Mouse (Mus musculus): ENCODE results near the gene Map3k5.

- TF ChIP-seq GATA1 (IDR thresholded peaks at IDR 0.05; ENCODE audit: low read length) (no peak), TAL1 (IDR thresholded peaks at IDR 0.05; ENCODE audit: low read length) (no peak)
Measured at GRCm38 (mm10) chr10:19935295-19935623, 987 bp downstream of the Map3k5 start.
